ENCODE assay signal across 10 mouse cellular contexts in genomic region chr2:158242170-158242896, GRCm38 (mm10). TPM values are rescaled to one million over a fixed set of nuclear protein-coding genes. Genes with fewer than 3 reads are reported as not detected.
DNase-seq lines count a peak whose midpoint lies in the region.
"Had no signal": no experiment of that assay in that cellular context is flagged by ENCODE, and none has a peak within 500 bp of the region (broad histone marks: within the 10 kb centered on the region; RNA-seq: fewer than 3 reads in every experiment).

No protein-coding gene starts in this region.

- no peak overlapping the region for H3K4me3 ChIP-seq in midbrain, embryonic 10.5 days
- H3K4me3 ChIP-seq: midbrain, embryonic 13.5 days had no signal

- H3K36me3 ChIP-seq in midbrain, embryonic 10.5 days = no peaks in the 10 kb centered on the region
- H3K36me3 ChIP-seq: midbrain, embryonic 13.5 days had no signal

- DNase-seq in left cerebral cortex, adult 18-20 months (ENCODE audit: low spot score in 2 of 2) = peak; percentile 49 to 70
- DNase-seq in left cerebral cortex, adult 11 months (ENCODE audit: low spot score) = no peak
- peak; percentile 89 to 91 for DNase-seq in cerebellum, postnatal 10 days
- peak; percentile 36 to 56 for DNase-seq in heart, postnatal 36 days
- peak; percentile 58 for DNase-seq in right cerebral cortex, postnatal 14 days
- DNase-seq in spleen, postnatal 10 days (ENCODE audit: low spot score in 2 of 2) = no peak
- DNase-seq in midbrain, embryonic 10.5 days (ENCODE audit: low spot score) = no peak

- H3K4me1 ChIP-seq in midbrain, embryonic 10.5 days = peaks cover 10% of the 10 kb centered on the region
- H3K4me1 ChIP-seq: midbrain, embryonic 13.5 days had no signal

- 92% methylated on average over 18 of the region's 18 CpGs for WGBS in midbrain, embryonic 10.5 days

- no peaks in the 10 kb centered on the region for H3K9me3 ChIP-seq in midbrain, embryonic 10.5 days (replicated peaks)
- H3K9me3 ChIP-seq: midbrain, embryonic 13.5 days had no signal

- H3K27me3 ChIP-seq in midbrain, embryonic 10.5 days (ENCODE audit: low read depth, poor library complexity, severe bottlenecking) = no peaks in the 10 kb centered on the region
- H3K27me3 ChIP-seq: midbrain, embryonic 13.5 days had no signal

- no peak overlapping the region; the same call in 1 of the 2 replicates for H3K27ac ChIP-seq in midbrain, embryonic 10.5 days (replicated peaks)
- H3K27ac ChIP-seq: midbrain, embryonic 13.5 days had no signal

- intact Hi-C loops in heart, postnatal 36 days (cut with DNase I) = no loop called here

RNA-seq across cellular contexts. Expression of gene D630003M21Rik, which starts 13.3 kb away (rescaled TPM):
- 1 to 10 TPM; 3.2 to 3.8 TPM for total RNA-seq in left cerebral cortex, adult 18-20 months (2021)
- total RNA-seq in heart, postnatal 36 days (2021) = 1 to 10 TPM; 5.6 to 6.2 TPM
- polyA plus RNA-seq in midbrain, embryonic 10.5 days (2016; fragmentation: Nextera tagmentation; extraction: Ambion mirVana) = 2.3 and 3.1 TPM in 2 replicates
- total RNA-seq: granulocyte monocyte progenitor cell, adult 5-6 weeks had no signal

RNA-seq across cellular contexts. Expression of gene Bpi, which starts 15.6 kb away (rescaled TPM):
- not detected for total RNA-seq in left cerebral cortex, adult 18-20 months (2021)
- not detected for total RNA-seq in heart, postnatal 36 days (2021)
- not detected in 2 replicates for polyA plus RNA-seq in midbrain, embryonic 10.5 days (2016; fragmentation: Nextera tagmentation; extraction: Ambion mirVana)
- total RNA-seq: granulocyte monocyte progenitor cell, adult 5-6 weeks had no signal
- polyA plus RNA-seq: cortical plate, adult 2 months; midbrain, embryonic 13.5 days had no signal

Comparison
In these comparisons a context has a peak if more than half of its experiments do, and no peak if none do; other contexts are left out.
1. DNase-seq: peak in left cerebral cortex, adult 18-20 months (2 of 2), cerebellum, postnatal 10 days (2 of 2), heart, postnatal 36 days (2 of 2) and right cerebral cortex, postnatal 14 days (single experiment); none in left cerebral cortex, adult 11 months (single experiment), spleen, postnatal 10 days (0 of 2) and midbrain, embryonic 10.5 days (single experiment).